Mouse (Mus musculus) embryonic facial prominence, embryonic 12.5 days (tissue): ENCODE measurements around the gene Ptpn1. TPM values are rescaled to one million over a fixed set of nuclear protein-coding genes. Genes with fewer than 3 reads are reported as not detected.

Source experiments
- ATAC-seq: fragments of 200-750 bp; cut with Nextera tagmentation; 2 replicates; pipeline ENCODE4 v1.8.0; 2017; ENCODE audit not compliant: insufficient number of reproducible peaks, insufficient read depth, low FRiP score, low TSS enrichment
- H3K27ac ChIP-seq: fragments of 300-500 bp; sonication (generic); 2 replicates; pipeline ENCODE4 v1.5.1; 2016; ENCODE audit warnings: mild to moderate bottlenecking
- H3K27me3 ChIP-seq: fragments of 300-500 bp; sonication (generic); 2 replicates; pipeline ENCODE4 v1.6.1; 2016; ENCODE audit warnings: mild to moderate bottlenecking, moderate library complexity
- H3K36me3 ChIP-seq: fragments of 300-500 bp; sonication (generic); 2 replicates; pipeline ENCODE4 v1.6.1; 2016; ENCODE audit warnings: mild to moderate bottlenecking
- H3K4me1 ChIP-seq: fragments of 300-500 bp; sonication (generic); 2 replicates; pipeline ENCODE4 v1.6.1; 2016
- H3K4me2 ChIP-seq: fragments of 300-500 bp; sonication (generic); replicated peaks from 2 replicates; pipeline ENCODE4 v1.6.1; 2016; ENCODE audit warnings: mild to moderate bottlenecking, moderate library complexity
- H3K4me3 ChIP-seq: fragments of 300-500 bp; sonication (generic); 2 replicates; pipeline ENCODE4 v1.5.1; 2016; ENCODE audit warnings: mild to moderate bottlenecking
- H3K9ac ChIP-seq: fragments of 300-500 bp; sonication (generic); 2 replicates; pipeline ENCODE4 v1.6.1; 2016; ENCODE audit warnings: mild to moderate bottlenecking, moderate library complexity
- H3K9me3 ChIP-seq: fragments of 300-500 bp; sonication (generic); 2 replicates; pipeline ENCODE4 v1.6.1; 2016; ENCODE audit warnings: mild to moderate bottlenecking, moderate library complexity
- WGBS: fragments of 180-500 bp; shearing (Covaris S2); methylation state at CpG from one replicate; pipeline ENCODE4 v1.1.7; 2016; 5-methylcytosine and 5-hydroxymethylcytosine counted together
- polyA plus RNA-seq: library from polyadenylated mRNA; unstranded; fragments of >200 nt; fragmentation: Nextera tagmentation; extraction: Ambion mirVana; gene quantifications from 2 replicates; pipeline ENCODE4 v1.2.1, GENCODE M21; 2016

Gene Ptpn1
- polyA plus RNA-seq: 60.8 and 62.2 TPM in 2 replicates

DNA sequence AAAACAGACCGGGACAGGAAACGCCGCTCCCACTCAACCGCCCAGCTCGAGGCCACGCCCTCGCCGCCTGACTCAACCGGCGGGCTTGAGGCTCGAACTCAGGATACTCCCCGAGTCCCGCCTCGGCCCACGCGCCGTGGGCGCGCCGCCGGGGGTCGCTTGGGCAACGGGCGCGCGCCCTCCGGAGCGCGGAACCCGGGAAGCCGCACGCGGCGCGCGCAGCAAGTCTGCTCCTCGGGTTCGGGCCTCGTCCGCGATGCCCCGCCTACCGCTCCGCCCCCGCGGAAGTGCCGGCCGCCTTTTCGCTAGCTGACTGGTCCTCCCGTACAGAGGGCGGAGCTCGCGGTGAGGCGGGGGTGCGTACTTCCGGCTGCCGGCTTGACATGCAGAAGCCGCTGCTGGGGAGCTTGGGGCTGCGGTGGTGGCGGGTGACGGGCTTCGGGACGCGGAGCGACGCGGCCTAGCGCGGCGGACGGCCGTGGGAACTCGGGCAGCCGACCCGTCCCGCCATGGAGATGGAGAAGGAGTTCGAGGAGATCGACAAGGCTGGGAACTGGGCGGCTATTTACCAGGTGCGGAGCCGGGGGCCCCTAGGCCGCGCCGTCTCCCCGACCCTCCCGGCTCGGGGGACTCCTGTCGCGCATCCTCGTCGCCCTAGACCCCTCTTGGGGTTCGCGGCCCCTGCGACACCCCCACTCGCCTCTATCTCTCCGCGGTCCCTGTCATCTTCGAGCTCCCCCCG is at the start of gene Ptpn1:
Ptpn1 (plus strand) TSS at position 73 of the 742 bp plus-strand sequence.
- peak; percentile 90 for ATAC-seq
- H3K27me3 ChIP-seq: no peaks in the 10 kb centered on the region
- H3K4me1 ChIP-seq: peaks cover 22% of the 10 kb centered on the region
- H3K9me3 ChIP-seq: no peaks in the 10 kb centered on the region
- H3K36me3 ChIP-seq: 0 out of 2 replicates have a peak, but pooled peaks cover 2% of the 10 kb centered on the region
- peak within 1 kb of the TSS; percentile 92 for H3K9ac ChIP-seq
- peak within 1 kb of the TSS; percentile 86 for H3K4me3 ChIP-seq
- under 1% methylated on average over 99 of the region's 99 CpGs for WGBS
- peak within 1 kb of the TSS; percentile 91 for H3K4me2 ChIP-seq
- H3K27ac ChIP-seq: peak within 1 kb of the TSS; percentile 67

DNA sequence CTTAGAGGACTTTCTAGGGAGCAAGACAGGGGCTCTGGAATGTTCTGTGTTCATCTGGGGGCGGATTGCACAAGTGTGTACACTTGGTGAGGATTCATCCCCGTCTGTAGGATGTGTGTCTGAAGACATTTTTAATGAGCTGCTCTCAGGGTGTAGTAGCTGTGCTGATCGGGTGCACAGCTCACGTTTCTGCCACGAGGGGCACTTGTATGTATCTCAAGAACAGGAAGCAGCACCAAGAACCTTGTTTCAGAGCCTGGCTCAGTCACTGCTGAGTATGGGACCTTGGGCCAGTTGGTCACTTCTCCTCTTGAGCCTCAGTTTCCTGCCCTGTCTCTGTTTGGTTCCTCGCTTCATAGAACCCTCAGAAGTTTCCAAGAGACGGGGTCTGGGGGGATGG is 45.4 kb upstream of the Ptpn1 start:
- H3K27ac ChIP-seq: no peak overlapping the region
- ATAC-seq: no peak
- no peak overlapping the region for H3K4me3 ChIP-seq
- 77% methylated on average over 7 of the region's 7 CpGs for WGBS
- no peaks in the 10 kb centered on the region for H3K27me3 ChIP-seq
- H3K9me3 ChIP-seq: no peaks in the 10 kb centered on the region
- H3K9ac ChIP-seq: no peak overlapping the region
- peaks cover 12% of the 10 kb centered on the region for H3K4me1 ChIP-seq
- no peaks in the 10 kb centered on the region for H3K36me3 ChIP-seq
- H3K4me2 ChIP-seq: no peak overlapping the region

DNA sequence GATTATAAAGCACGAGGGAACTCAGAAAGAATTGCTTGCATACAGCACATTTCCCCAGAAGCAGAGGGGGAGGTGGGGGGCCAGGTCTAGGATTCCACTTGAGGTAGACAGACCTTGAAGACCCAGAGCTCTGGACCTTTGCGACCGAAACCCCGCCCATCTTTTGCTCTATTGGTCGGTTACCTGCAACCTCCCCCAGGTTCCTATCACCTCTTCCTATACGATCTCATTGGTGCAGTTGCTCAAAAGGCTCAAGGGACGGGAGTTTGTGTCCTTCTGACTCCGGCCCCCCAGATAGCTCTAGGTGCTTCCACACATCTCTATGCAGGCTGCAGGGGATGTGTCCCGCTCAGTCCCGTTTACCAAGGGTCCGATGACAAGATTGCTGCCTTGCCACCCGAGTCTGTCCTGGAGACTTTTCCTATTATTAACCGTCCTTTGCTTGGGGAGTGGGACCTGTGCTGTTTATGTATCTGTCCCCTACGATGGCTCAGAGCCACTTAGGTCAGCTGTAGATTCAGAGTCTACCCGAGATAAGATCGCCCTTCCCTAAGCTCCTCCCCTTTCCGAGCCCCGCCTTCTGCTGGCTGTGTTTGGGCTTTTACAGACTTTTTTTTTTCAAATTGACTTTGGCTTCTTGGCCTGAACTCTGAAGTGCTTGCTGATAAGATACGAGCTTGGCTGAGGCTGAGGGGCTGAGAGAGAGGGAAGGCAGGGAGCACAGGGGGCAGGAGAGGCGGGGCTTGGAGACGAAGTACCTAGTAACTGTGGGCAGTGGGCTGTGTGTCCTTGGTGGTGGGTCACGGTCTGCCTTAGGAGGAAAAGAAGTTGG is 44.1 kb upstream of the Ptpn1 start:
- no peak for ATAC-seq
- Histone ChIP-seq H3K4me1 (peaks cover 12% of the 10 kb centered on the region), H3K4me2 (peak overlapping the region; percentile 53), H3K9ac (no peak overlapping the region), H3K4me3 (peak overlapping the region; percentile 29), H3K27me3 (no peaks in the 10 kb centered on the region), H3K36me3 (no peaks in the 10 kb centered on the region), H3K9me3 (no peaks in the 10 kb centered on the region), H3K27ac (no peak overlapping the region)
- WGBS: 9% methylated on average over 22 of the region's 22 CpGs

DNA sequence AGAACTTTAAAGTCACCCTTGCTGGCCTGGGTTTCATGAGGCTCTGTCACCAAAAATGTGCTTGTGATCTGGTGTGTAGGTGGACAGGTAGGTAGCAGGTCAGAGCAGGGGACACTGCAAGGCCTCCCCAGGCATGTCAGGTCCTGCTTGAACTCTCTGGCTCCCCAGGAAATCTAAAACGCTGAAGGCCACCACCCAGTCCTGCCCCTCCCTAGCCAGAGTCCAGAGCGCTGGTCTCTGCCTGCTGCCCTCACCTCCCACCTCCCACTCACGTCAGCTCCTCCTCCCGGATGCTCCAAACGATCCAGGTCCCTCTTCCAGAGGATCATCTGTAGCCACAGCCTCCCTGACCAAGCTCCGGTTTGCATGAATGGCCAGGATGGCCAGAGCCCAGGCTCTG is 43.0 kb upstream of the Ptpn1 start:
- Histone ChIP-seq H3K27me3 (no peaks in the 10 kb centered on the region), H3K9me3 (no peaks in the 10 kb centered on the region), H3K4me2 (no peak overlapping the region), H3K4me3 (no peak overlapping the region), H3K9ac (no peak overlapping the region), H3K27ac (no peak overlapping the region), H3K4me1 (peaks cover 12% of the 10 kb centered on the region), H3K36me3 (no peaks in the 10 kb centered on the region)
- 65% methylated on average over 6 of the region's 6 CpGs for WGBS
- no peak for ATAC-seq

DNA sequence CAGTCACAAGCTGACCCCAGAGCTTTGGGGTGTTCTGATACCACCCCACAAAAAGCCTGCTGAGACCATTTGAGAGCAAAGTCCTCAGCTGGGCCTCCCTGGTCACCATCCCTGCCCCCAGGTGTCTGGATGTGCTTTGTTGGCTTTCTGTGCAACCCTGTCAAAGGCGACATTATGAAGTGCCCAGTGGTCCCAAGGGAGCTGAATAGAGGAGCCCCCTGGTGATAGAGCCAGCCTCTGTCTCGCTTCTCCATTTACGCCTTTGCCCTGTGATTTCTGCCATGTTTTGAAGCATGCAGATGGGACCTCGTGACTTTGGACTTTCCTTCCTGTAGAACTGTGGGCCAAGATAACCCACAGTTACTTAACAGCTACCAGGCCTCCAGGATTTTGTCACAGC is 42.0 kb upstream of the Ptpn1 start:
- Histone ChIP-seq H3K4me3 (no peak overlapping the region), H3K27me3 (no peaks in the 10 kb centered on the region), H3K9me3 (no peaks in the 10 kb centered on the region), H3K36me3 (no peaks in the 10 kb centered on the region), H3K27ac (no peak overlapping the region), H3K9ac (no peak overlapping the region), H3K4me2 (no peak overlapping the region), H3K4me1 (peaks cover 12% of the 10 kb centered on the region)
- 79% methylated on average over 4 of the region's 4 CpGs for WGBS
- no peak for ATAC-seq

DNA sequence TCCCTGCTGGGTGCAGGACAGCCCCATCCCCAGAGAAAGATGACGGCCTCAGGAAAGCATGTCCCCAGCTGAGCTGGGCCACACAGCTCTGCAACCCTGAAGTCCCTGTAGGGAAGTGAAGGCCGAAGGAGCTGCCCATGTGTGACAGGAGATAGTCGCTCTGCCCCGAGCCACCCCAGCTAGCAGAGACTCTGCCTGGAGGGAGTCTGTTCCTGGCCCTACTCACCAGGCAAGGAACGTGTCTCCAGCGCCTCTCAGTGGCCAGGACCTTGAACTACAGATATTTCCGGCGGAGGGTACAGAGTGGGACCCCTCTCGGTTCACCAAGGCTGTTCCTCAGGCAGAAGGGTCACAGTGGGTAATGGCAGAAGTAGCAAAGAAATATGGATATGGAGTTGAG is 39.9 kb upstream of the Ptpn1 start:
- Histone ChIP-seq H3K27ac (no peak overlapping the region), H3K9me3 (no peaks in the 10 kb centered on the region), H3K27me3 (peaks cover 11% of the 10 kb centered on the region), H3K36me3 (no peaks in the 10 kb centered on the region), H3K4me2 (no peak overlapping the region), H3K4me1 (peaks cover 12% of the 10 kb centered on the region), H3K4me3 (no peak overlapping the region), H3K9ac (no peak overlapping the region)
- WGBS: 11% methylated on average over 9 of the region's 9 CpGs
- ATAC-seq: 0 out of 2 replicates have a peak, but pooled peaks have one; percentile 25

DNA sequence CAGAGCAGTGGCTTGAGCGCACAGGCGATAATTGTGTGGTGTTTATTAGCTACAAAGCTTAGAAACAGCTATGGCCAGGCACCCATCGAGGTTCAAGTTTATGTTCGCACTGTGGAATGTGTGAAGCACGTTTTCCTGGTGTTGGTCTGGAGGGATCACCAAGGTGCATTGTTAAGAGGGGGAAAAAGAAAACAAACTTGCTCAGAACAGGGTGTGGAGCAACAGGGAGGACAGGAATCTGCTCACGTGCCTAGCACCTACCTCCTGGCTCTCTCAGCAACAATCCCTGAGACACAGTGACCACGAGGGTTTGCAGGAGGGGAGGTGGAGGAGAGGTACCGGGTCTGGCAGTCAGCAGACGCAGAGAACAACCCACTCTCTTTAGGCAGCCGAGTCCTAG is 38.2 kb upstream of the Ptpn1 start:
- no peaks in the 10 kb centered on the region for H3K36me3 ChIP-seq
- H3K4me3 ChIP-seq: no peak overlapping the region
- no peak for ATAC-seq
- WGBS: 60% methylated on average over 10 of the region's 10 CpGs
- no peaks in the 10 kb centered on the region for H3K4me1 ChIP-seq
- H3K9ac ChIP-seq: no peak overlapping the region
- H3K9me3 ChIP-seq: no peaks in the 10 kb centered on the region
- H3K27me3 ChIP-seq: peaks cover 11% of the 10 kb centered on the region
- H3K4me2 ChIP-seq: no peak overlapping the region
- H3K27ac ChIP-seq: no peak overlapping the region

DNA sequence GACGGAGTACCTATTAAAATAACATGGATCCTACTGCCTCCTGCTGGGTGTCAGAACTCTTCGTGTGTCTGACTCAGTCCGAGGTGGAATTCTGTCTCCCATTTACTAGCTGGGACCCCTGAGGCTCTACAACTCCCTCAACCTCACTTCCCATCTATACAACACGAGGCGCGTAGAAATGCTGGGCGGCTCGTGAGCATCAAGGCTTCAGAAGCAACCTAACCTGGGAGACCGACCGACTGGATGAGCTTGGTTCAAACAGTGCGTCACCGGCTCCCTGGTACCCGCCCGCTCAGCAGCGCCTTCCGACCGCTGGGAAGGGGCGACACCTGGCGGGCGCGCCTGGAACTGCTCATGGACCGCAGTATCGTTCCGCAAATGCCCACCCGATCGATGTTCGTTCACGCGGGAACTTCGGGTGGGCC is 36.9 kb upstream of the Ptpn1 start:
- Histone ChIP-seq H3K36me3 (no peaks in the 10 kb centered on the region), H3K9ac (no peak overlapping the region)
- no peak for ATAC-seq

DNA sequence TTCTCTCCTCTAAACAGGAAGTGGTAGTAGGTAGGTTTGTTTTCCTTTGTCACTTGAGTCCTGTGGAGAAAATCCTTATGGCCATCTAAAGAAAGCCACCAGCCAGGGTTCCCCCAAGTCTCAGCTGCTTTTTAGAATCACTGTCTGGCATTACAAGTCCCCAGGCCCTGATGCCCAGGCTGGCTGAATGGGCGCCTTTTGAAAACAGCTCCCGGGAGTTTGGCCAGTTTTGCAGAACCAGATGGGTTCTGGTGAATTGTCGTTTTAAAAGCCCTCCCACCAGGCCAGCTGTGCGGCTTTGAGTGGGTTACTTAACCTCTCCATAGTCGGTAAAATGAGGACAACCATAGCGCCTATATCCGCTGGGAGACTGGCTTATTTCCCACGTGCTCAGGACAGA is 34.0 kb upstream of the Ptpn1 start:
- Histone ChIP-seq H3K4me2 (no peak overlapping the region), H3K9ac (no peak overlapping the region), H3K4me1 (peaks cover 10% of the 10 kb centered on the region), H3K27me3 (peaks cover 16% of the 10 kb centered on the region), H3K27ac (no peak overlapping the region), H3K4me3 (no peak overlapping the region), H3K36me3 (no peaks in the 10 kb centered on the region), H3K9me3 (no peaks in the 10 kb centered on the region)
- no peak for ATAC-seq
- WGBS: 77% methylated on average over 8 of the region's 8 CpGs

More for the DNA sequence above, 36.9 kb upstream of the Ptpn1 start:
- Histone ChIP-seq H3K27me3 (peaks cover 12% of the 10 kb centered on the region), H3K4me2 (peak overlapping the region; percentile 40), H3K4me3 (peak overlapping the region; percentile 19), H3K4me1 (peaks cover 4% of the 10 kb centered on the region), H3K27ac (no peak overlapping the region), H3K9me3 (no peaks in the 10 kb centered on the region)
- WGBS: 2% methylated on average over 30 of the region's 30 CpGs

DNA sequence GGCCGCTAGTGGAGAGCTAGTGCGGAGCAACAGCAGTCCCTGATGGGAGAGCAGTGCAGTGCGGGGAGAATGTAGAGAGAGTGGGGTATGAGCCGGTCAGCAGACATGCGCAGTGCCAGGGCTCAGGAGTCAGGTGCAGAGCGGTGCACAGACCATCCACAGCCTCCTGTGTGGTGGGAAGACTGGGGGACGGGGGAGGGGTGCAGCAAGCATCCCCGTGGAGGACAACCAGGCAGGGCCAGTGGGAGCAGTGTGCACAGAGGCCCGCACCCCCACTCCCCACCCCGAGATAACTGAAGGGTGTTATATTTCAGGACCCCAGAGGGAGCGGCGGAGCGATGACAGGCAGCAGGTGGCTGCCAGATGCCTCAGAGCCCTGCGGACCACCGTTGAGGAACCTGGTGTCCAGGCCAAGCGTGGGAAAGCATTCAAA is 31.9 kb upstream of the Ptpn1 start:
- no peaks in the 10 kb centered on the region for H3K36me3 ChIP-seq
- ATAC-seq: peak; percentile 65; the same call in 1 of the 2 replicates
- 0 out of 2 replicates have a peak overlapping the region, but pooled peaks have one; percentile 2 for H3K9ac ChIP-seq
- H3K27me3 ChIP-seq: peaks cover 16% of the 10 kb centered on the region
- no peaks in the 10 kb centered on the region for H3K9me3 ChIP-seq
- no peak overlapping the region for H3K4me3 ChIP-seq
- 12% methylated on average over 16 of the region's 16 CpGs for WGBS
- H3K4me2 ChIP-seq: peak overlapping the region; percentile 21
- H3K27ac ChIP-seq: no peak overlapping the region
- peaks cover 10% of the 10 kb centered on the region for H3K4me1 ChIP-seq

DNA sequence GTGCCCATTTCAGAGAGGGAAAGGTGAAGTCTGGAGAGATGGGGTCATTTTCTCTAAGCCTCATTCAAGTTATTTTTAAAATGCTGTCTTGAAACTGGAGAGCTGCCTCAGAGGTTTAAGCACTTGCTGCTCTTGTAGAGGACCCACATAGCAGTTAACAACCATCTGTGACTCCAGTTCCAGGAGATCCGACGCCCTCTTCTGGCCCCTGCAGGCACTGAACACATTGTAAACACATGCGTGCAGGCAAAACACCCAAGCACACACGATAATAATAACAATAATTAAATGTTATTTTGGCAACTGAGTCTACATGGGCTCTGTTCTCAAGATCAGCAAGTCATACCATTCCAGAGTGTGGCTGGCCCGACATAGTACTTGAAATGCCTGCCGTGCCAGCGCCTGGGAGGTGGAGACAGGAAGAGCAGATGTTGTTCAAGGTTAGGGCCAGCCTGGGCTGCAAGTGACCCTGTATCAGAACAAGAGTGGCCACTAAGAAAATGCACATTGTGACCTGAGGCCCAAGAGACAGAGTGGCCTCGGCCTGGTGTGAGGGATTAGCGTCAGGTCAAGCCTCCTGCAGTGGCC is 29.6 kb upstream of the Ptpn1 start:
- H3K4me3 ChIP-seq: no peak overlapping the region
- no peak for ATAC-seq
- H3K9ac ChIP-seq: no peak overlapping the region
- H3K4me1 ChIP-seq: peaks cover 10% of the 10 kb centered on the region
- 0 out of 2 replicates have a peak, but pooled peaks cover 5% of the 10 kb centered on the region for H3K27me3 ChIP-seq
- no peaks in the 10 kb centered on the region for H3K36me3 ChIP-seq
- no peak overlapping the region for H3K4me2 ChIP-seq
- 64% methylated on average over 9 of the region's 9 CpGs for WGBS
- H3K9me3 ChIP-seq: no peaks in the 10 kb centered on the region
- H3K27ac ChIP-seq: no peak overlapping the region
